Mouse (Mus musculus): ENCODE results near the gene Hps1.

GRCm38 (mm10) chr19:42810140-42810539, 30.4 kb upstream of the Hps1 start:
- no peak for TF ChIP-seq POLR2A (IDR thresholded peaks at IDR 0.05; ENCODE audit: borderline replicate concordance, insufficient read depth, low read length)
- TF ChIP-seq CTCF (IDR thresholded peaks at IDR 0.05; ENCODE audit: borderline replicate concordance, insufficient read depth, low read depth, low read length) = no peak
